Mouse (Mus musculus) gastrocnemius, postnatal 10 days (tissue): ENCODE results near the gene Psmd4. TPM values are rescaled to one million over a fixed set of nuclear protein-coding genes. Genes with fewer than 3 reads are reported as not detected.
A peak's percentile ranks its signal among the peaks of the same experiment; 100 is the strongest.
"Not testable (repeated sequence)": the region's sequence is repeated elsewhere in the genome, so short reads cannot be mapped to it uniquely, and the experiment has no call there.

Experiments used
- DNase-seq: peaks from one replicate; pipeline ENCODE4 v3.0.0; 2021; ENCODE audit warnings: mixed read lengths
- total RNA-seq, 2 experiments: library from RNA; stranded (reverse); gene quantifications; 2 replicates each; pipeline ENCODE4 v1.2.3; 2021

The Psmd4 gene
- total RNA-seq, 2 experiments from 2014 or later: 167 to 176 TPM

DNA sequence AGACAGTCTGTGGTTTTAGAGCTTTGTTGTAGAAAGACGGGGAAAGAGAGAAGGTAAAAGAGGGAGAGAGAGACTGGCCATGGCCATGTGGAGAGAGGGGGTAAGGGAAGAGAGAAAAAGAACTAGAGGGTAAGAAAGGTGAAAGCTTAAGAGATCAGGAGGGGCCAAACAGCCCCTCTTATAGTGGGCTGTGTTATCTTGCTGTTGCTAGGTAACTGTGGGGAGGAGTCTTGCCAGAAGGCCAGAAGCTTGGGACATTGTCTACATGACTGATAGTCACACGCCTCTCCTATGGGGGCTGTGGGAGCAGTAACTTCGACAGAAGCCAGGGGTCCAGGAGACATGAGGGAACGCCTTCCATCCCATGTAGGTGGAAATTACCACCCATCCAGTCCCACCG lies 17.2 kb downstream of the Psmd4 start:
- DNase-seq: no peak

- DNase-seq: no peak
Measured at GRCm38 (mm10) chr3:95024551-95024950, 17.9 kb downstream of the Psmd4 start.

GRCm38 (mm10) chr3:95020956-95021355 lies 21.5 kb downstream of the Psmd4 start:
- not testable (repeated sequence) for DNase-seq

DNA sequence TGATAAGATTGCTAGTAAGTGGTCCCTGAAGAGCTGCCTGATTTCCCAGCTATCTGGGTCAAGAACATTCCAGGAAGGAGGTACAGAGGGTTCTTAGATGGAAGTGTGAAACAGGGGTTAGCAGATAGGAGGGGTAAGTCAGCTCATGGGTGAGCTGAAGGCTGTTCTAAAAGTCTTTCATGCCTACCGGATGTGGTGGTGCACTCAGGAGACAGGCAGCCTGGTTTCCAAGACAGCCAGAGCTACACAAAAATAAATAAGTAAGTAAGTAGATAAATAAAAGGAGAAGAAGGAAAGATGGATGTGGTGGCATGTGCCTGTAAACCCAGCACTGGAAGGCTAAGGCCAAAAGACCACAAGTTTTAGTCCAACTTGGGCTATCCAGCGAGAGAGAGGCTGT lies 23.7 kb downstream of the Psmd4 start:
- no peak for DNase-seq

GRCm38 (mm10) chr3:95016532-95017056 lies 25.8 kb downstream of the Psmd4 start:
- no peak for DNase-seq

DNA sequence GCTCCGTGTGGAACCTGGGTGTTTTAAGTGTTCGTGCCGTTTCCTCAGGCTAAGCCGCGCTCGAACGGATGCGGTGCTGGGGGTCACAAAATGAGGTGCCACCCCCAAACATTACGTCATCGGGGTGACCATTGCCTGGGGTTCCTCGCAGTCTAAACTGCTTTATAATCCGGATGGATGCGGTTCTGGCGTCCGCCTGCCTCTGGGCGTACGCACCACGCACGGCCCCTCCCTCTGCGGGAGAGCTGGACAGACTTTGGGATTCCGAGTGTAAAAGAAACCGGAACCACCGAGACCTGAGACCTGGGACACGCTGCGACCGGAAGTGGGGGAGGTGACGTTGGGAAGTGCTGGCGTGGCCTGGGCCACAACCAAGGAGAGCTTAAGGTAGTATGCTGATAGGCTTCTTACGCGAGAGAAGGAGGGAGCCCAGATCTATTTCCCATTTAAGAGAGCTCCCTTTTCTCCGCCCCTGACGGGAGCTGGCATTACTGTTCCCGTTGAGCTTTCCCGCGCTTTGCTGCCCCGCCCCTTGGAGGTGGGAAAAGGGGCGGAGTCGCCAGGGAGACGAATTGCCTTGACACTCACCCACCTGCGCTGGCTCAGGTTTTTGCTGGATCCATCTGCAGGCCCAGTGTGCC lies 26.4 kb downstream of the Psmd4 start:
- peak; percentile 81 for DNase-seq

- DNase-seq: peak; percentile 98
Measured at GRCm38 (mm10) chr3:95015337-95015872, 27.0 kb downstream of the Psmd4 start, which contains the start of gene Zfp687. TSS of gene Zfp687 (minus strand) at chr3:95015448.

DNA sequence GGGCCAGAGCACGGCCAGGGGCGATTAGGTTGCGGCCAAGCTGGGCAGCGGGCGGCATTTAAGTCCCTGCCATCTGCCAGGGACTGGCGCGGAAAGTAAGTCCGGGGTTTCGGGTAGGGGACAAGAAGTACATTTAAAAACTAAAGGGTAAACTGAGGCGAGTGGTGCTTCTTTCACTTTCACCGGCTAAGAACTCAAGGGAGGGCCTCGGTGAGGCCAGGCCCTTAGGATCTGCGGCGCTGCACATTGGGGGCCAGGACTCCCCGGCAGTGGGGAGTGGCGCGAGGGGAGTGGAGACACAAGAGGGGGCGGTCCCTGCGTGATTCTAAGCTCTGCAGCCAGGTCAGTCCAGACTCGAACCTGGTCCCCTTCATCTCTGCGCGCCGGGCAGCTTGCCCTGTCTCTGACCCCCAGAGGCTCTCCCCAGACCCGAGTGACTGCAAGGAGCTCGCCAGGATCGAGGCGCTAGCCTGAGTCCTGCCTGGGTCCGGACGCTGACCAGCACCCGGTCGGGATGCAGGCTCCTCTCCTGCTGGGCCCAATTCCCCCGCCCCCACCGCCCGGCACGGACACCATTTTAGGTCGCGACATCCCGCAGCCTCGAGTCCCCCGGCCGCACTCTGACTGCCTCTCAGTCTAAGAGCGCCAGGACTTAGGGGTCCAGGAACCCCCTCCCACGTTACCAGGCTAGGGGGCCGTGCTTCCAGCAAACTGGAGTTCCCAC lies 27.8 kb downstream of the Psmd4 start:
- DNase-seq: no peak

DNA sequence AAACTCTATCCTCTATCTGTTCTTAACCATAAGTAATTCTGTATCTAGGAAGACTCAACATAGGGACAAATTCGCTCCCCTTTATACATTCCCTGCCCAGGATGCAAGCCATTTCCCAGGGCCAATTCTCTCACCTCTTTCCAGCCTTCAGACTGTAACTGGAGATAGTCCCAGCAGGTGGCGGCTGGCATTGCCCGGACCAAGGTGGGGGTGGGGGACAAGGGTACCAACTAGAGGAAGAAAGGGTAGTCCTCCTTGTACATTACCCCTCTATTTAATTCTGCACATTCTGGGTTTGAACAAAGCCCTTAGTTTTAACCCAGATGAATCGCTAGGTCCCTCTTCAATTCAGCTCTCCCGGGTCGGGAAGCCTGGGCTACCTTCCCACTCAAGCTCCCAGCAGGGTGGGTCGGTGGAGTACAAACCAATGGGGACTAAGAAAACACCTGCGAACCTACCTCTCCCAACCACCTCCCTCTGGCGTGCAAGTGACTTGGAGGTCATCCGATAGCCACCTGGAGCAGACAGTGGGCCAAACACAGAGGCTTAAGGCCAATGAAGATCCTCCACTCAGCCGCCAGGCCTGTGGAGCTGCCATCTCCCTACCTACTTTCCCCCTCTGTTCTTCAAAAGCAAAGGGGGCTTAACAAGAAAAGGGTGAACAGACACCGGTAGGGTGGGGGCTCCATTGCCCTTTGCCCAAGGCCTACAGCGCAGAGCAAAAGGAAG lies 28.6 kb downstream of the Psmd4 start:
- no peak for DNase-seq

DNA sequence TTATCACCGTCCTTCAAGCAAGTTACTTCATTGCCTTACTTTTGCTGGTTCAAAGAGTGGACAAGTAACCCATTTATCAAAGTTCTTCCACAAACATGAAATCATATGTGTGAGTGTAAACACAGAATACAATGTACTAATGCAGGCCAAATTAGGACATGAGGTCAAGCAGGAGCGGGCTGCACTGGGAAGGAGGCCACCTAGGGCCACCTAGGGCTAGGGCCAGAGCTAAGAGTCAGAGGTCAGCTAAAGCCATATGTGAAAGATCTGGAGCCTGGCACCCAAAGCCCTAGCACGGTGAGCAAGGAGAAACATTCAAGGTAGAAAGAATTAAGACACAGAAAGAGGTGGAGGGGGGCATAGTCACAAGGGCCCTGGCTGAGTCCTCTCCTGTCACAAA lies 29.4 kb downstream of the Psmd4 start:
- no peak for DNase-seq

GRCm38 (mm10) chr3:95010396-95010795 lies 32.0 kb downstream of the Psmd4 start:
- DNase-seq: no peak

DNA sequence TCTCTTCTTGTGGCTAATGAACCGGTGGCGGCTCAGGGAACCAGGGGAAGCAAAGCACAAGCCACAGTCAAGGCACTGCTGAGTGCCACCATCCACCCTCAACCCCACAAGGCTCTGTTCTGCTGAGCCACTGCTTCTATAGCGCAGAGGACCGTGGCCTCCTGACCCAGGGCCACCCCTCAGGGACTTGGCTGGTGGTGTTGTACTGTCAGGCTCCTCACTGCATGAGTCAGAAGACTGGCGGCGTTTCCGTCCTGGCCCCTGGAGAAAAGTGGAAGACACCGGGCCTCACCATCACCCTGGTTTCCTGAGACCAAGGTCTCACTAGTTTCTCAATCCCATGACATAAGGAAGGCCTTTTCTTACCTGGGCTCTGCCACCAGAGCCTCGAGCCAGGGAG lies 34.7 kb downstream of the Psmd4 start:
- DNase-seq: no peak

DNA sequence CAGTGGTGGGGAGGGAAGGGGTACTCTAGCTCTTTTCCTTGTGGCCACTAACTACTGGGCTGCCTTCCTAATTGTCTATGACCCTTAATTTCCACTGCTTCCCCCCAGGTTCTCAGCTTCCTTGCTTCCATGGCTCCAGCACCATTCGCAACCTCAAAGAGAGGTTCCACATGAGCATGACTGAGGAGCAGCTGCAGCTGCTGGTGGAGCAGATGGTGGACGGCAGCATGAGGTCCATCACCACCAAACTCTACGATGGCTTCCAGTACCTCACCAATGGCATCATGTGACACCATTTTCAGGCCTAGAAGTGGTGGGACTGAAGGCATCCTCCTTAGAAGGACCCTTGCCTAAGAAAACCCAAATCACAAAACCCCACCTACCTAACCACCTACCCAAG lies 36.8 kb downstream of the Psmd4 start:
- DNase-seq: no peak

- DNase-seq: no peak
Measured at GRCm38 (mm10) chr3:95003273-95003672, 39.1 kb downstream of the Psmd4 start.

- DNase-seq: no peak
Measured at GRCm38 (mm10) chr3:95002569-95002968, 39.8 kb downstream of the Psmd4 start.

DNA sequence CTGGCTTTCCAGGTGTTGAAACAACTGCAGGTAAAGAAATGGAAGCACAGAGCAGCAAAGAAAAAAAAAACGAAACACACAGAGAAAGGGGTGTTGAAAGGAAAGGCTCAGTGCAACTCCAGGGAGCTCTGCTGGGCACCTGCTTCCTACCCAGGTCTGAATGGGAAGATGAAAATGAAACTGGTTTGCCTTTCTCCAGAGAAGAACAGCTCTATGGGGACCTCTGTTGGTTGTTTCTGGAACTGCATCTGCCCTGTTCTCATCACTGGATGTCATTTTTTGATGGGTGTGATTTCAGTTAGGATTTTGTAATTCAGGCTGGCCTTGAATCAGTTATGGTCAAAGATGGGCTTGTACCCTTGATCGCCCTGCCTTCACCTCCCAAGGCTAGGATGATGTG lies 45.5 kb downstream of the Psmd4 start:
- peak; percentile 89 for DNase-seq

DNA sequence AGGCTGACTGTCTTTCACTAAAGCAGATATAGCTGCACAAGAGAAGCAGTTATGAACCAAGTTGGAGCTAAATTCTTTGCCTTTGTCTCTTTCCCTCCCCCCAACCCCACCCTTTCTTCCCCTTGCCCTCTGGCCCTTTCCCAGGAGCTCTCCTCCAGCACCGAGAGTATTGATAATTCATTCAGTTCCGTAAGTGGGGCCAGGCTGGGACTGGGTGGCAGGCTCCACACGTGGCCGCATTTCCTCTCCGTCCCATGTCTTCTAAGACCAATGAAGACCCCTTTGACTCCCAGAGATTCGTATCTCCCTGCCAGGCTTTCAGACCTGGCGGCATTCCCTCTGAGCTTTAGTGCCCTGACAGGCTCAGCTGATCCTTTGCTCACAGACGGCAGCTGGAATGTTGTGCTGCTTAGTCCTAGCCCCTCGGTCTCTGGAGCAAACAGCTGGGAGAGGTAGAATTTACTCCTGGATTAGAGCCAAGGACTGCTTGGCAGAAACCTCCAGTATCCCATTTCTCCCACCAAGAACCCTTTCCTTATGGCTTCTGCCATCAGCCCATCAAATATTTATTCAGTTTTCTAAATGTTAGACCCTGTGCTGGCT lies 53.2 kb downstream of the Psmd4 start:
- peak; percentile 54 for DNase-seq

DNA sequence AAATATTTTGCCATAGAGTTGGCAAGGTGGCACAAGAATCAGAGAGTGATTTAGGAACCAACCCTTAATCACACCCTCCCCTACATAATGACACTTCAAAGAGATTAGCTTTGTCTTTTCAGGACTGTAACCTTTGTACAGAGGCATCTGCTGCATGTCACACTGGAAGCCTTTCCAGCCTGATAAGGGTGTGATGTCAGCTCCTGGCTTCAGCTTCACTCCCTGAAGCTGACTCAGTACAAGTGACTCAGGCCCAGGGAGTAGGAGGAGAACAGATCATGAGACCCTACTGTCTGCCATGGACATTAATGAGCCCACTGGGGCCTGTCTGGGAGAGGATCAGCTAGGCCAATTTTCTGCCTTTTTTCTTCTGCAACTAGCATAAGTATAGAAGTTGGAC lies 54.8 kb downstream of the Psmd4 start:
- peak; percentile 60 for DNase-seq

- DNase-seq: no peak
Measured at GRCm38 (mm10) chr3:94985513-94985912, 56.9 kb downstream of the Psmd4 start.

DNA sequence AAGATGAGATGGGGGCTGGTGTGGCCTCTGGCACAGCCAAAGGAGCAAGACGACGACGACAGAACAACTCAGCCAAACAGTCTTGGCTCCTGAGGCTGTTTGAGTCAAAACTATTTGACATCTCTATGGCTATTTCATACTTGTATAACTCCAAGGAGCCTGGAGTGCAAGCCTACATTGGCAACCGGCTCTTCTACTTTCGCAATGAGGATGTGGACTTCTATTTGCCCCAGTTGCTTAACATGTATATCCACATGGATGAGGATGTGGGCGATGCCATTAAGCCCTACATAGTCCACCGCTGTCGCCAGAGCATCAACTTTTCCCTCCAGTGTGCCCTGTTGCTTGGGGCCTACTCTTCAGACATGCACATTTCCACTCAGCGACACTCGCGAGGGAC lies 58.1 kb downstream of the Psmd4 start:
- DNase-seq: no peak
